Mouse (Mus musculus) megakaryocyte, embryonic 14.5 days (primary cell): ENCODE measurements around the gene C130050O18Rik. TPM values are rescaled to one million over a fixed set of nuclear protein-coding genes. Genes with fewer than 3 reads are reported as not detected.

ENCODE experiments used
- H3K27me3 ChIP-seq: replicated peaks from 2 replicates; pipeline ENCODE3; 2012; ENCODE audit warnings: inconsistent platforms
- H3K36me3 ChIP-seq: replicated peaks from 2 replicates; pipeline ENCODE3; 2012; ENCODE audit warnings: low read length, inconsistent platforms, mixed read lengths
- H3K4me1 ChIP-seq: 2 replicates; pipeline ENCODE4 v1.6.1; 2012; ENCODE audit warnings: inconsistent platforms
- H3K4me3 ChIP-seq: replicated peaks from 2 replicates; pipeline ENCODE3; 2012; ENCODE audit warnings: moderate library complexity, mild to moderate bottlenecking, inconsistent platforms
- H3K9me3 ChIP-seq: 2 replicates; pipeline ENCODE4 v1.6.1; 2012; ENCODE audit warnings: inconsistent platforms
- FLI1 ChIP-seq: IDR thresholded peaks from 2 replicates; pipeline ENCODE4 v1.6.1; 2012; ENCODE audit warnings: low read length, inconsistent platforms, mixed read lengths
- GATA1 ChIP-seq: IDR thresholded peaks from 3 replicates; pipeline ENCODE4 v1.6.1; 2012; ENCODE audit warnings: mixed read lengths, low read length, inconsistent platforms, borderline replicate concordance
- polyA plus RNA-seq: library from polyadenylated mRNA; stranded (reverse); fragments of >175 nt; gene quantifications from 2 replicates; pipeline ENCODE4 v1.2.3, GENCODE M21; 2012; ENCODE audit warnings: low replicate concordance; ENCODE audit not compliant: insufficient read depth

Gene C130050O18Rik
- polyA plus RNA-seq, 1 experiment, result 1.8 TPM

- H3K9me3 ChIP-seq, result no peaks in the 10 kb centered on the region
- TF ChIP-seq GATA1 (no peak), FLI1 (no peak)
- no peaks in the 10 kb centered on the region for H3K27me3 ChIP-seq
- H3K4me3 ChIP-seq, result peak overlapping the region; percentile 83
- H3K4me1 ChIP-seq, result peaks cover 98% of the 10 kb centered on the region
- peaks cover 86% of the 10 kb centered on the region for H3K36me3 ChIP-seq
These were observed 7.6 kb upstream of the C130050O18Rik start for GRCm38 (mm10) chr5:139397359-139397916.

DNA sequence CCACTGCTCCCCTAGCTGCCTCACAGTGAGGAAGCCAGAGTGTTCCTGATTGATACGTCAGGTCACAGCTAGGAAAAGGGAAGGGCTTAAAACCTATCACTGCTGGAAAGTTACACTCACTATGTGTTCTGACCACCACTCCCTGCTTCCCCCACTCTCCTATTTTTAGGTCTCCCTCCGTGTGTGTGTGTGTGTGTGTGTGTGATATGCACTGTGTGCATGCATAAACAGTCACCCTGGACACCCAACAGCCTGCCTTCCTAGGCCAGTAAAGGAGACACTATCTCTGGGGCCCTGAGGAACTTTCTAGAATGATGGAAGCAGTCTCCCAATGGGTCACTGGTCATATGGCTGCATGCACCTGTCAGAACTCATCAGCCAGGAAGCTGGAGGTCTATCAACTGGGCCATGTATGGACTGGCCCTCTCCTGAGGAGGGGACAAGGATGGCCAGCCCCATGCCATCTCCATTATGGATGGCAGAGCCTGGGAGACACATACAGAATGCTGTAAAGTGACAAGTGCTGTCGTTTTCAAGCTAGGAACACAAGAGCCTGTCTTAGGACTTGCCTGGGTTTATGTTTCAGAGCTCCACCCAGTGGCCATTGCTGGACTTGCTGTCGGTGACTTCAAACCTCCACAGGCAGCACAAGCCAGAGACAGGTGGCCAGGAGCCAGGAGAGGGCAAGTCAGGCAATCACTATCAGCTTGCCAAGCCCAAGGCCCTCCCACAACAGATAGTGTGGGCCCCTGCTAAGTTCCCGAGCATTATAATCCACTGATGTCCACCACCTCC lies 6.9 kb upstream of the C130050O18Rik start:
- H3K9me3 ChIP-seq, result no peaks in the 10 kb centered on the region
- peaks cover 86% of the 10 kb centered on the region for H3K36me3 ChIP-seq
- H3K27me3 ChIP-seq, result no peaks in the 10 kb centered on the region
- H3K4me3 ChIP-seq, result peak overlapping the region; percentile 83
- peaks cover 98% of the 10 kb centered on the region for H3K4me1 ChIP-seq
- no peak for TF ChIP-seq GATA1
- no peak for TF ChIP-seq FLI1

GRCm38 (mm10) chr5:139398786-139399185 lies 6.3 kb upstream of the C130050O18Rik start:
- H3K36me3 ChIP-seq, result peaks cover 85% of the 10 kb centered on the region
- H3K27me3 ChIP-seq, result no peaks in the 10 kb centered on the region
- H3K4me3 ChIP-seq, result peak overlapping the region; percentile 30
- TF ChIP-seq GATA1, result no peak
- TF ChIP-seq FLI1, result no peak
- peaks cover 98% of the 10 kb centered on the region for H3K4me1 ChIP-seq
- H3K9me3 ChIP-seq, result no peaks in the 10 kb centered on the region

DNA sequence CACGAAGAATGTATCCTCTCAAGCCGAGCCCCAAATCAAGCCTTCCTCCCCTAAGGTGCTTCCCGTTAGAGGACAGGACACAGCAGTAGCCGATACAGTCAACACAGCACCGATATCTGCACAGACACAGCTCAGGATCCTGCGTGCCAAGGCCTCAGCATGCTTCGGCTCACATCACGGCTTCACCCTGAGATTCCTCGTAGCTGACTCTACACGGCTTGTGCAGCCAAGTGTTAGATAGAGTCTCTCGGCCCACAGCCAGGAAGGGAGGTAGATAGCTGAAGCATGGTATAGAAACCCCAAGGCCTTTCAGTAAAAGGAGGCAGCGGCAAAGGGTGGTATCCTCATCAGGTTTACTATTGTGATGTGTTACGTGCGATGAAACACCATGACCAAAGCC lies 5.1 kb upstream of the C130050O18Rik start:
- Histone ChIP-seq H3K4me3 (peak overlapping the region; percentile 23), H3K9me3 (no peaks in the 10 kb centered on the region), H3K36me3 (peaks cover 73% of the 10 kb centered on the region), H3K27me3 (no peaks in the 10 kb centered on the region), H3K4me1 (peaks cover 98% of the 10 kb centered on the region)
- TF ChIP-seq GATA1 (no peak), FLI1 (no peak)

DNA sequence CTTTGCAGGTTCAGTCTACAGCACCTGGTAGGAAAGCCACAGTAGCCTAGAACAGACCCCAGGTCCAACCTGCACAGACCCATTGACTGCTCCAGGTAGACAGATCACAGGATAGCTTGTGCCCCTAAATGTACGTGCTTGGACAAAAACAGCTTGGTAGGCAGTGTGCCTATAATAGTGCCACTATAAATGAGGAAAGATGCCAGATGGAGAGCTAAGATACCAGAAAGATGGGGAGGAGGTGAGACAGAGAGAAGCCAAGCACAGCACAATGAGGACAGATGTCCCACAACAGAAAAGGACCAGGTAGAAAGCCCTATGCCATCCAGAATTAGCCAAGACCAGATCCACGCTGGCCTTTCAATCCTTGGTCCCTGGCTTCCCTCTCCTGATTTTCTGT lies 3.0 kb upstream of the C130050O18Rik start:
- no peak for TF ChIP-seq FLI1
- no peak for TF ChIP-seq GATA1
- Histone ChIP-seq H3K4me3 (no peak overlapping the region), H3K9me3 (no peaks in the 10 kb centered on the region), H3K36me3 (peaks cover 52% of the 10 kb centered on the region), H3K4me1 (peaks cover 98% of the 10 kb centered on the region), H3K27me3 (no peaks in the 10 kb centered on the region)

DNA sequence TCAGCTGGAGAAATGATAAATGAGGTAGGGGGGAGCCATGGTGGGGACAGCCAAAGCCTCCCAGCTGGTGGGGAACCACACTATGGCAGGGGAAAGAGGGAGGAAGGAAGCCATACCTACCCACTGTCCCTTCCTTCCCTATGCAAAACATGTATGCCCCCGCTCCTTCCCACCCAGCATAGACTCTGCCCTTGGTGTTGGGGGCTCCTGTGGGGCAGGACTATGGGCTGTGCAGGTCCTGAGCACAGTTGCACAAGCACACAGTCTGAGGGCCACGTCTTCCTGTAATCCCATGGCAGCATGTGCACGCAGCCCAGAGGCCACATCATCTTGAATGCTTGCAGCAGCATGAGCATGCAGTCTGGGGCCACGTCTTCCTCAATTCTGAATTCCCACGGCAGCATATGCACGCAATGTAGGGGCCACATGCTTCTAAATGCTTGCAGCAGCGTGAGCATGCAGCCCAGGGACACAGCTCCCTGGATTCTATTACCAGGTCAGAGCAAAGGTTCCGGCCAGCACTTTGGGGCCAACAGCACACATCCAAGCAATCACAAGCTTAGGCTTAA lies 1.3 kb upstream of the C130050O18Rik start:
- no peaks in the 10 kb centered on the region for H3K27me3 ChIP-seq
- no peak for TF ChIP-seq FLI1
- TF ChIP-seq GATA1, result no peak
- H3K9me3 ChIP-seq, result no peaks in the 10 kb centered on the region
- peak overlapping the region; percentile 90 for H3K4me3 ChIP-seq
- H3K36me3 ChIP-seq, result peaks cover 50% of the 10 kb centered on the region
- peaks cover 98% of the 10 kb centered on the region for H3K4me1 ChIP-seq

DNA sequence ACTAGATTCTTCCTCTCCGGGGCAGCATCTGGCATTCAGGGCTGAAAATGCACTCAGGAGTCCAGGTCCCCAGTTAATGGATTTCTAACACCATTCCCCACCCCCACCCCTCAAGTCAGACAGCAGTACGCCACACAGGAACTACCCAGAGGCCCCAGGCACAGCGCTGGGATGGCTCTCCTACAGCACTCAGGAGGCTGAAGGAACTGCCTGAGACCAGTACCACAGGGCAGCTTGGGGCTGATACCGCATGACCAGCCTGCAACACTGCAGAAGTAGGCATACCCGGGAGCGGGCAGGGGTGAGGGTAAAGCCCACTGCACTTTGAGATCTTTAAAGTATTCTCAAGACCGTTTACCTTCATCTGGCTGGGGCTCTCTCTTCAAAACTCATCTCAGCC lies 398 bp downstream of the C130050O18Rik start:
- no peaks in the 10 kb centered on the region for H3K9me3 ChIP-seq
- no peaks in the 10 kb centered on the region for H3K27me3 ChIP-seq
- TF ChIP-seq GATA1 (no peak), FLI1 (no peak)
- peak overlapping the region; percentile 90 for H3K4me3 ChIP-seq
- H3K36me3 ChIP-seq, result peaks cover 51% of the 10 kb centered on the region
- peaks cover 98% of the 10 kb centered on the region for H3K4me1 ChIP-seq

- TF ChIP-seq FLI1 (no peak), GATA1 (no peak)
- Histone ChIP-seq H3K27me3 (no peaks in the 10 kb centered on the region), H3K4me1 (peaks cover 98% of the 10 kb centered on the region), H3K4me3 (peak overlapping the region; percentile 90), H3K36me3 (peaks cover 51% of the 10 kb centered on the region), H3K9me3 (no peaks in the 10 kb centered on the region)
These were observed 873 bp downstream of the C130050O18Rik start for GRCm38 (mm10) chr5:139405953-139406352.

DNA sequence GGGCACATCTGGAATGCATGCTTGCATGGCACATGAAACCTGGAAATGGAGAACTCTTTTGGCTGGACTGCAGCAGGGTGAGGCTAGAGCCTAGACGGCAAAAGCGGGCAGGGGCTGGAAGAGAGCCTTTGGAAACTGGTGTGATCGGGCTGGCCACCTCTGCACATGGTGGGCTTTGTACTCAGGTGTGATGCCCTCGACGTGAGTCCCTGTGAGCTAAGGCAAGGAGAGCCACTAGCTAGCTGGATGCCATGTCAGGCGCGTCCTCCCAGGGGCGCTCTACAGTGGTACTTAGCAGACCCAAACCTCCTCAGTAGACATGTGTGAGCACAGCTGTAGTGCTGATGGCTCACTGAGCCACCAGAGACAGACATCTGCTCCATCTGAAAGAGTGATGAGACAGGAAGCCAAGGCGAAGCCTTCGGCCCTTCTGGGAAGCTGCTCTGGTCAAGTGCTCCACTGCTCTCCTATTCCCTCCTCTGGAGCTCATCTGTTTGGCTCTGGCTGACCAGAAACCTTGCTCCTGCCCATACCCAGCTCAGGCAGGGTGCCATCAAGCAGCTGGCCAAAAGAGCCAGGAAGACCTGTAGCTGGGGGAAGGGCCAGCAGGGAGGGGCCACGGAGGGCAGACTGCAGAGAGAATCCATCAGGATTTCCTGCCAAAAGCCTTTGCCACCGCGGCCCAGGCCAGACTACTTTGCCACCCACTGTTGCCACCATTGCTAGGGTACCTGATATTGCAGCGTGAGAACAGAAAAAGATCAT lies 2.2 kb downstream of the C130050O18Rik start:
- Histone ChIP-seq H3K9me3 (no peaks in the 10 kb centered on the region), H3K36me3 (peaks cover 52% of the 10 kb centered on the region), H3K27me3 (no peaks in the 10 kb centered on the region), H3K4me1 (peaks cover 100% of the 10 kb centered on the region), H3K4me3 (peak overlapping the region; percentile 85)
- TF ChIP-seq GATA1 (no peak), FLI1 (no peak)

DNA sequence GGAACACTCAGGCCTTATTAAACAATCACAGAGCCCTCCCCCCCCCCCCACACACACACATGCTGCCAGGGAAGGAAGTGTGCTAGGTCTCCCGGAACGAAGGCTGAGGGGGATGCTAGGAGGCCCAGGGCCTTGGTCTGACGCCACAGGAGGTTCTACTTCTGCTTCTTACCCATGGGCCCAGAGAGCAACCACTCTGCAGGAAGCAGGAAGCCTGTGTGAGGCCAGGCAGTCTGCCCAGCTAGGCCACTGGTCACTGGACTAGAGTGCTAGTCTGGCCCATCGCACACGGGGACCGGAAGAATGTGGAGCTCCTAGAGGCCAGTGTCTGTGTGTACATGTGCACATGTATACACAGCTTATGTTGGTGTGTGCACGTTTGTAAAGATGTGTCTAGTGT lies 3.4 kb downstream of the C130050O18Rik start:
- TF ChIP-seq FLI1 (no peak), GATA1 (no peak)
- H3K4me1 ChIP-seq, result peaks cover 98% of the 10 kb centered on the region
- H3K4me3 ChIP-seq, result peak overlapping the region; percentile 85
- H3K9me3 ChIP-seq, result no peaks in the 10 kb centered on the region
- H3K36me3 ChIP-seq, result peaks cover 48% of the 10 kb centered on the region
- no peaks in the 10 kb centered on the region for H3K27me3 ChIP-seq
